Mouse (Mus musculus) cerebellum, adult 2 months (tissue): Measurements from ENCODE around the gene Cdr2l. TPM values are rescaled to one million over a fixed set of nuclear protein-coding genes. Genes with fewer than 3 reads are reported as not detected.

Experiments used
- DNase-seq, 2 experiments: peaks; one replicate each; pipeline ENCODE4 v3.0.0; 2021
- H3K27ac ChIP-seq: fragments of 200-500 bp; 2 replicates; pipeline ENCODE4 v1.5.1; 2012; ENCODE audit warnings: low read length, control low read depth, inconsistent platforms; ENCODE audit not compliant: insufficient read depth
- H3K27me3 ChIP-seq: fragments of 200-500 bp; 2 replicates; pipeline ENCODE4 v1.6.1; 2012; ENCODE audit warnings: inconsistent platforms, mild to moderate bottlenecking, low read length, moderate library complexity; ENCODE audit not compliant: control insufficient read depth, insufficient read depth
- H3K4me1 ChIP-seq: fragments of 200-500 bp; 2 replicates; pipeline ENCODE4 v1.6.1; 2011; ENCODE audit warnings: low read length; ENCODE audit not compliant: control insufficient read depth, insufficient read depth
- H3K4me3 ChIP-seq: fragments of 200-500 bp; replicated peaks from 2 replicates; pipeline ENCODE3; 2011; ENCODE audit warnings: mild to moderate bottlenecking, low read depth, low read length, control low read depth; ENCODE audit not compliant: insufficient read depth
- CTCF ChIP-seq: fragments of 200-500 bp; IDR thresholded peaks from 2 replicates; pipeline ENCODE4 v1.5.1; 2011; ENCODE audit warnings: low read depth, mild to moderate bottlenecking, control low read depth, low read length, moderate library complexity, borderline replicate concordance; ENCODE audit not compliant: insufficient read depth
- POLR2A ChIP-seq: fragments of 200-500 bp; IDR thresholded peaks from 2 replicates; pipeline ENCODE4 v1.6.1; 2011; ENCODE audit warnings: low read length, control low read depth, borderline replicate concordance; ENCODE audit not compliant: insufficient read depth
- WGBS: fragments of 180-500 bp; shearing (Covaris S2); methylation state at CpG from one replicate; pipeline ENCODE4 v1.1.7; 2018; 5-methylcytosine and 5-hydroxymethylcytosine counted together
- polyA plus RNA-seq: library from polyadenylated mRNA; depleted of rRNA; stranded (reverse); fragments of >200 nt; gene quantifications from 2 replicates; pipeline ENCODE4 v1.2.3, GENCODE M21; 2012

Cdr2l gene
- polyA plus RNA-seq, 1 experiment = 54.3 TPM

DNA sequence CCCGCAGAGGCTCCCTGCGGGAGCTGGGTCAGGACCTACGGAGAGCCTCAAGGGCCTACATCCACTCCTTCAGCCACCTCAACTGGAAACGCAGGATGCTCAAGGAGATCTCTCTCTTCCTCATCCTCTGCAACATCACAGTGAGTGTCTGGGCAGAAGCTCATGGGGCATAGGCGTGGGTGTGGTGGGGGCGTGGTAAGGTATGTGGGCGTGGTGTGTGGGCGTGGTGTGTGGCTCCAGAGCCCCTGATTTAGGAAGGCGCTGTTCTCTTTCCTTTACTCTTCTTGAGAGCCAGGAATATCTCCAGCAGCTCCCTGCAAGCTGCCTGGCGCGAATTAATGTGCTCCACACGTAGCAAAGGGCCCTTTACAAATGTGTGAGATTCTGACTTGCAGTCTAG is 36.7 kb upstream of the Cdr2l start:
- TF ChIP-seq POLR2A (no peak), CTCF (no peak)
- Histone ChIP-seq H3K27me3 (no peaks in the 10 kb centered on the region), H3K4me3 (no peak overlapping the region), H3K4me1 (peaks cover 2% of the 10 kb centered on the region; the same call in 1 of the 2 replicates), H3K27ac (no peak overlapping the region)
- WGBS = 39% methylated on average over 12 of the region's 12 CpGs
- peak in 1 of 2 experiments; percentile 6 for DNase-seq

DNA sequence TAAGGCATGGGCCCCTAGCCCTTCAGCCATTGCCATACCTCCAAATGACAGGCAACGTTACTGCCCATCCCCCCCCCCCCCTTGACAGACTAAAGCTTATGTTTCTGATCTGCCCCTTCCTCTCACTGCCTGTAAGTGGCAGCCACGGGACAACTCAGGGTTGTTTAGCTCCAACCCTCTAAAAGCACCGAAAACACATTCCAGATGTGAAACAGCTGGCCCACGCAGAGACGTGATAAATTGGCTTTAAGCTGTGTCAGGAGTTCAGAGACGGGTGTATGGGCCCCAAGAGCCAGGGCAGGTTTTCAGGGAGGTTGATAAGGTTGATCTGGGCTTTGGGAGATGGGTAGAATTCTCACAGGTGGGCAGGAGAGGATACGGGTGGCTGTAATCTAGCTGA is 36.2 kb upstream of the Cdr2l start:
- Histone ChIP-seq H3K4me3 (no peak overlapping the region), H3K27ac (no peak overlapping the region), H3K27me3 (no peaks in the 10 kb centered on the region), H3K4me1 (peaks cover 2% of the 10 kb centered on the region; the same call in 1 of the 2 replicates)
- WGBS = 55% methylated on average over 7 of the region's 7 CpGs
- no peak for DNase-seq
- TF ChIP-seq POLR2A = no peak
- no peak for TF ChIP-seq CTCF

DNA sequence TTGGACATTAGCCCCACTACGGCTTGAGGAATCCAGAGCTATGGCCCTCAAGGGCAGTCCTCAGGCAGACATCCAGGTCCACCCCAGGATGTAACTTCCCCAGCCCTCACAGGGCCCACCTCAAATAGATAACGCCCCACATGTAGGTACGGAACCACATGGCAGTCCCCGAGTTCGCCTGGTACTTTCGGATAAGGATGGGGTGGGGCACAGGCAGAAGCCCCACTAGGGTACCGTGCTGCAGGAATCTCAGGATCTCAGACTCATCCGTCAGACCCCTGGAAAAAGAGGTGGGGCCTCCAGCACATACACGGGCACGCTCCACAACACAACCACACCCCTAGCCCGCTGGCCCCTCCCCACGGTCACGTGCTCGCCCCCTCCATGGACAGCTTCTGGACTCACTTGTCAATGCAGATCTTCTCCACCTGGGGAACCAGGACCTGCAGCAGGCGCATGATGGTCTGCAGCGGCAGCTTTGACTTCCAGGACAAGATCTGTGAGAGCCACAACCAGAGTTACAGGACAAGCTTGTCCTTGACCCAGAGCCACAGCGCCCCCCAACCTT is 33.0 kb upstream of the Cdr2l start:
- WGBS = 64% methylated on average over 17 of the region's 17 CpGs
- no peaks in the 10 kb centered on the region; the same call in 1 of the 2 replicates for H3K4me1 ChIP-seq
- DNase-seq = no peak
- no peak overlapping the region for H3K27ac ChIP-seq
- no peak overlapping the region for H3K4me3 ChIP-seq
- no peaks in the 10 kb centered on the region for H3K27me3 ChIP-seq
- TF ChIP-seq POLR2A (no peak), CTCF (no peak)

DNA sequence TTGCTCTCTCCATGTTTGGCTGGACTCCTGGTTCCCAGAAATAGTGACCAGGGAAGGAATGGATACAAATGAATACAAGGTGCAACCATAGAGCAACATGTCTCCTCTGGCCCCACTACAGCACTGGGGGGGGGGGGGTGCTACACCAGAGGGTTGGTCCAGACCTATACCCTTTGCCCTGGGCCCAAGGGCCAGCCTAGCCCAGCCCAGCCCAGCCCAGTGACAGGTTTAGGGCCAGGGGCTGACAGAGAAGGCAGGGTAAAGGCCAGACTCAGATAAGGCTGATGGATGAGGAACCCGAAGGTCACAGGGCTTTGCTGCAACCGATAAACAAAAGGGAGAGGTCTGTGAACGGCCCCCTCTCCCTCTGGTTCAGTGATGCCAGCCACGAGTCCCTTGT is 31.7 kb upstream of the Cdr2l start:
- no peak overlapping the region for H3K27ac ChIP-seq
- no peak overlapping the region for H3K4me3 ChIP-seq
- WGBS = 78% methylated on average over 4 of the region's 4 CpGs
- no peak for TF ChIP-seq POLR2A
- no peaks in the 10 kb centered on the region for H3K27me3 ChIP-seq
- no peak for DNase-seq
- no peaks in the 10 kb centered on the region; the same call in 1 of the 2 replicates for H3K4me1 ChIP-seq

DNA sequence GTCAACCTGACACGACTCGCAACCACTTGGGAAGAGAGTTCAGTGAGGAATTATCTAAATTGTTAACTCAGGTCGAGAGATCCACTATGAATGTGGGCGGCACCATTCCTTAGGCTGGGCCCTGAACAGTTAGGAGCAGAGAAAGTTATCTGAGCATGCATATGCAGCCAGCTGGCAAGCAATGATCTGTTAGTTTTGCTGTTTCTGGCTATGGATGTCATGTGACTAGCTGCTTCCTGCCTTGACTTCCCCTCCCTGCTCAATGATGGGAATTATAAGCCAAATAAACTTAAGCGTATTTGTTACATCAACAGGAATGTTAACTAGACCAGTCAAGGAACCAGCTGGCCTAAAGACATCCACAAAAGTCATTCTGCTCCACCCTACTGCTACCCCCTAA is 28.3 kb upstream of the Cdr2l start:
- WGBS = 93% methylated on average over 5 of the region's 5 CpGs
- Histone ChIP-seq H3K4me3 (no peak overlapping the region), H3K27ac (no peak overlapping the region)

DNA sequence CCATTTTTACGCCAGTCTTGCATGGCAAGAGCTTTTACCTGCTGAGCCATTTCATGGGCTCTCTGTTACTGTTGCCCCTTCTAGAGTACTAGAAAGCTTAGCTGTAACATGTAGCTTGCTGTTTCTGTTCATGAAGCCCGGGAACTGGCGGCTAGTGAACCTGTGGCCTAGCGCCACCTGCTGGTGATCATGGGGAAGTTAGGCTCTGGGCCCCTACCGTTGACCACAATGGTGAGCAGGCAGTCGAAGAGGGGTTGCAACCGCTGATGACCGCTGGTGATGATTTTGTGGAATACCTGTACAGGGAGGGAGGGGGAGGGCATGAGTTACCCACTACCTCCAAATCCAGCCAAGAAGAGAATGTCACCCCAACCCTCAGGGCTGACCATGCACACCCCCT is 27.5 kb upstream of the Cdr2l start:
- DNase-seq = peak; percentile 73 to 75
- peaks cover 7% of the 10 kb centered on the region; the same call in 1 of the 2 replicates for H3K4me1 ChIP-seq
- no peaks in the 10 kb centered on the region for H3K27me3 ChIP-seq
- H3K27ac ChIP-seq = no peak overlapping the region
- 4% methylated on average over 8 of the region's 8 CpGs for WGBS
- no peak overlapping the region for H3K4me3 ChIP-seq
- TF ChIP-seq POLR2A (no peak), CTCF (peak; percentile 92)

More for the DNA sequence above, 28.3 kb upstream of the Cdr2l start:
- no peak for DNase-seq
- H3K27me3 ChIP-seq = no peaks in the 10 kb centered on the region
- no peaks in the 10 kb centered on the region; the same call in 1 of the 2 replicates for H3K4me1 ChIP-seq
- TF ChIP-seq POLR2A = no peak

DNA sequence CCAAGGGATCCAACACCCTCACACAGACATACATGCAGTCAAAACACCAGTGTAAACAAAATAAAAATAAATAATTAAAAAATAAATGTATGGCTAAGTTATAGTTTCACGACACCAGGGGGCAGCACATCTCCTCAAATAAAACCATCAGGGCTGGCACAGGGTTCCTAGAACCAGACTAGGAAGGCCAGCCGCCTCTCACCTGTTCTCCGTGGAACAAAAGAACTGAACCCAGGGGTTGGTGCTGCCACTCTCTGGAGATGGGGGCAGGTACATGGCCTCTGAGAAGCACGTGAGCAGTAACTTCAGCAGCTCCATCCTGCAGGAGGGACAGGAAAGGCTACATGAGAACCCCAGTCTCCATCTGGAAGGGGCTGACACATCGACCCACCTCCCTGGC is 23.2 kb upstream of the Cdr2l start:
- H3K27me3 ChIP-seq = no peaks in the 10 kb centered on the region
- peak; percentile 82 to 84 for DNase-seq
- no peak overlapping the region for H3K27ac ChIP-seq
- no peak overlapping the region for H3K4me3 ChIP-seq
- TF ChIP-seq CTCF = peak; percentile 61; the same call in 1 of the 2 replicates
- TF ChIP-seq POLR2A = no peak
- peaks cover 12% of the 10 kb centered on the region; the same call in 1 of the 2 replicates for H3K4me1 ChIP-seq
- WGBS = 15% methylated on average over 5 of the region's 5 CpGs

DNA sequence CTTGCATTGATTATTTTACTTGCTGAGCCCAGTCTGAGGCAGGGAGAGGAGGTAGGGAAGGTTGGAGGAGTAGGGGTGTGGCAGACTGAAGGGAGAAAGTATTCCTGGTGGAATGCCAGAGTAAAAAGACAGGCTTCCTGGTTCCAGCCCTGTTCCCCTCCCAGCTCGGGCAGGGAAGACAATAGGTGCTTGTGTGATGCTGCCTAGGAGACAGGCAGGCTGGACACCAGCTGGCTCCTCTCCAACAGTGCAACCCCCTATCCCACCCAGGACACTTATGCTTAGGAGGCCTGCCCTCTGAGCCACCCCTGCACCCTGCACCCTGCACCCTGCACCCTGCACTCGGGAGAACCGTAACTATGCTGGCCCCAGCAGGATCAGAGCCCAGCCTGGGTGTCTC is 22.4 kb upstream of the Cdr2l start:
- no peak for TF ChIP-seq CTCF
- no peak for TF ChIP-seq POLR2A
- no peak overlapping the region for H3K27ac ChIP-seq

DNA sequence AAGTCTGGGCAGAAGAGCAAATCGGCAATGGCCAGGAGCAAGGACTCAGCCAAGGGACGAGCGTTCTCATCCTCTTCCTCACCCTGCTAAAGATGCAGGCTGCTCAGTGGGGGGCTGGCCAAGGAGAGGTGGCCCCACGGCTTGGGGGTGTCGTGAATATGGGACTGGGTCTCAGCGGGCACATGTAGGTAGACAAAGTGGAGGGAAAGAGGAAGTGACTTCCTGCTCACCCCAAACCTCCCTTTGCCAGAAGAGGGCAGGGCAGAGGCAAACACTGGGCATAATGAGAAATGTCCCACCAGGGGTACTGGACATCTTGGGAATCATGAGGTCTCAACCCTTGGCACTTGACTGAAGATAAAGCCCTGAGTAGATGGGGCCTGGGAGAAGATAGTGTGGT is 22.0 kb upstream of the Cdr2l start:
- Histone ChIP-seq H3K4me3 (no peak overlapping the region), H3K4me1 (peaks cover 18% of the 10 kb centered on the region), H3K27me3 (no peaks in the 10 kb centered on the region), H3K27ac (no peak overlapping the region)
- TF ChIP-seq POLR2A = no peak
- TF ChIP-seq CTCF = no peak
- no peak for DNase-seq
- 42% methylated on average over 6 of the region's 6 CpGs for WGBS

More for the DNA sequence above, 22.4 kb upstream of the Cdr2l start:
- H3K27me3 ChIP-seq = no peaks in the 10 kb centered on the region
- WGBS = 39% methylated on average over 3 of the region's 3 CpGs
- H3K4me3 ChIP-seq = no peak overlapping the region
- H3K4me1 ChIP-seq = peaks cover 18% of the 10 kb centered on the region
- DNase-seq = peak in 1 of 2 experiments; percentile 40
